ENCODE assay signal across 8 mouse cellular contexts in the genomic region with DNA sequence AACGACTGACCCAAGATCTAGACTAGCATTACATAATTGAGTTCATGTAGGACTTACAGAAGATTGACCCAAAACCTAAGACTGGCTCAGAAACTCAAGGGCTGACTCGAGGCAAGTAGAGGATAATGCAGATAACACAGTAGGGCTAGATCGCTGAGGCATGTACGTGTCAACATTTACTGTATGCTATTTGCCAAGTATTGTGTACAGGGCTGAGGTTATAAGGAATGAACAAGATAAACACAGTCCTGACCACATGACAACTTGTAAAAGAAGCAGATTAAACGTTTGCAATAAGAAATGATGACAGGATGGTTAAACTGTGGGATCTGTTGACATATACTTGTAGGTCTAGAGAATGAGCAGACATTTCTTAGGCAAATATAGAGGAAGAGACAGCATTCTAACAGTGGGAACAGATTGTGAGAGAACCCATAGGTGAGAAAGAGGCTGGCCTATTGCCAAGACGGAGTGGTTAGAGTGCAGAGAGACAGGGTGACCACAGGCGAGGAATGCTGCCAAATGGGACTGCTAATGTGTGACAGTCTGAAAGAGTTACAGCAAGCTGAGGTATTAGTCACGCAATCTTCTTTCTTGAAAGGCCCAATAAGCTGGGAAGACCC.
DNase-seq lines count a peak whose midpoint lies in the region; TF ChIP-seq lines count a peak whose summit lies in the region.
"Had no signal": no experiment of that assay in that cellular context is flagged by ENCODE, and none has a peak within 500 bp of the region (broad histone marks: within the 10 kb centered on the region; RNA-seq: fewer than 3 reads in every experiment).

No protein-coding gene starts in this region.

- H3K27ac ChIP-seq in kidney, adult 2 months (ENCODE audit: insufficient read depth, low read depth, low read length), result no peak overlapping the region
- H3K27ac ChIP-seq: neural tube, embryonic 12.5 days had no signal

- peak; percentile 20 for DNase-seq in kidney, adult 2 months
- DNase-seq in kidney, adult 18-20 months, result no peak
- DNase-seq in 3134 (ENCODE audit: extremely low read depth, insufficient read length, low spot score), result peak; percentile 18
- peak; percentile 90 for DNase-seq in Muller cell, postnatal 12 days (ENCODE audit: inconsistent ontology term)
- peak; percentile 17 to 50 for DNase-seq in kidney, postnatal 36 days
- no peak for DNase-seq in frontal cortex, postnatal 10 days (ENCODE audit: low spot score in 2 of 2)
- DNase-seq in embryo, embryonic 10.5 days (ENCODE audit: low spot score), result no peak

- no peaks in the 10 kb centered on the region for H3K36me3 ChIP-seq in kidney, adult 2 months (ENCODE audit: control insufficient read depth, insufficient read depth, low read length)
- H3K36me3 ChIP-seq: neural tube, embryonic 12.5 days had no signal

- H3K4me1 ChIP-seq in kidney, adult 2 months (ENCODE audit: control insufficient read depth, insufficient read depth, low read length), result no peaks in the 10 kb centered on the region
- H3K4me1 ChIP-seq: neural tube, embryonic 12.5 days had no signal

- no peak overlapping the region for H3K4me3 ChIP-seq in kidney, adult 2 months (ENCODE audit: insufficient read depth, low read depth, low read length)
- H3K4me3 ChIP-seq: neural tube, embryonic 12.5 days had no signal

- WGBS in kidney, adult 2 months, result 59% methylated on average over 8 of the region's 8 CpGs

- TF ChIP-seq POLR2A in kidney, adult 2 months (IDR thresholded peaks at IDR 0.05; ENCODE audit: low read depth, low read length), result no peak

- no peak for TF ChIP-seq CTCF in kidney, adult 2 months (conservative IDR thresholded peaks at IDR 0.05; ENCODE audit: insufficient read depth, insufficient read length, low read depth, low read length)

- no peaks in the 10 kb centered on the region for H3K27me3 ChIP-seq in kidney, adult 2 months (replicated peaks; ENCODE audit: control insufficient read depth, insufficient read depth, low read length)
- H3K27me3 ChIP-seq: neural tube, embryonic 12.5 days had no signal

Comparison
In these comparisons a context has a peak if more than half of its experiments do, and no peak if none do; other contexts are left out.
1. DNase-seq: peak in kidney, adult 2 months (single experiment), 3134 (single experiment), Muller cell, postnatal 12 days (single experiment) and kidney, postnatal 36 days (2 of 2); none in kidney, adult 18-20 months (single experiment), frontal cortex, postnatal 10 days (0 of 2) and embryo, embryonic 10.5 days (single experiment).